Mouse (Mus musculus) ovary, postnatal 10 days (tissue): ENCODE data around the gene Fut1.
"Not testable (repeated sequence)": the region's sequence is repeated elsewhere in the genome, so short reads cannot be mapped to it uniquely, and the experiment has no call there.

Source experiments
- DNase-seq: peaks from one replicate; pipeline ENCODE4 v3.0.0; 2022; ENCODE audit warnings: low spot score

Fut1 gene

GRCm38 (mm10) chr7:45638623-45639401, 21.7 kb downstream of the Fut1 start:
- DNase-seq: peak; percentile 74

- no peak for DNase-seq
Measured at GRCm38 (mm10) chr7:45639561-45640027, 22.5 kb downstream of the Fut1 start, which contains the start of gene Mamstr. TSS of gene Mamstr (plus strand) at chr7:45639977.

GRCm38 (mm10) chr7:45640191-45640957, 23.3 kb downstream of the Fut1 start:
- no peak for DNase-seq

GRCm38 (mm10) chr7:45641391-45642040, 24.4 kb downstream of the Fut1 start:
- no peak for DNase-seq

- DNase-seq: no peak
Measured at GRCm38 (mm10) chr7:45642083-45642482, 25.0 kb downstream of the Fut1 start.

- no peak for DNase-seq
Measured at GRCm38 (mm10) chr7:45642503-45643255, 25.6 kb downstream of the Fut1 start.

GRCm38 (mm10) chr7:45643441-45644178, 26.5 kb downstream of the Fut1 start:
- DNase-seq: peak; percentile 91

- no peak for DNase-seq
Measured at GRCm38 (mm10) chr7:45644183-45644582, 27.1 kb downstream of the Fut1 start.

GRCm38 (mm10) chr7:45644872-45645590, 27.9 kb downstream of the Fut1 start:
- DNase-seq: no peak

- DNase-seq: no peak
Measured at GRCm38 (mm10) chr7:45645591-45645971, 28.5 kb downstream of the Fut1 start.

- no peak for DNase-seq
Measured at GRCm38 (mm10) chr7:45646671-45647070, 29.6 kb downstream of the Fut1 start.

- no peak for DNase-seq
Measured at GRCm38 (mm10) chr7:45649351-45649750, 32.3 kb downstream of the Fut1 start.

- not testable (repeated sequence) for DNase-seq
Measured at GRCm38 (mm10) chr7:45650484-45650883, 33.4 kb downstream of the Fut1 start.

- DNase-seq: no peak
Measured at GRCm38 (mm10) chr7:45654424-45655047, 37.4 kb downstream of the Fut1 start.

- no peak for DNase-seq
Measured at GRCm38 (mm10) chr7:45660746-45661478, 43.8 kb downstream of the Fut1 start.

GRCm38 (mm10) chr7:45661702-45662101, 44.6 kb downstream of the Fut1 start:
- not testable (repeated sequence) for DNase-seq

- no peak for DNase-seq
Measured at GRCm38 (mm10) chr7:45665303-45666138, 48.4 kb downstream of the Fut1 start.

- DNase-seq: no peak
Measured at GRCm38 (mm10) chr7:45666161-45666560, 49.1 kb downstream of the Fut1 start, which contains the start of gene Fut2. TSS of gene Fut2 (minus strand) at chr7:45666394.
